Mouse (Mus musculus) heart, embryonic 10.5 days (tissue): ENCODE measurements at regions not wholly inside any gene's neighbourhood (a gene's known extent, or its start where the extent isn't known, plus 50 kb on each side); places are given as distances from the start of the nearest gene placed in this dataset.
A peak's percentile ranks its signal among the peaks of the same experiment; 100 is the strongest.
"Not testable (repeated sequence)": the region's sequence is repeated elsewhere in the genome, so short reads cannot be mapped to it uniquely, and the experiment has no call there.

Experiments
- DNase-seq: peaks from one replicate; pipeline ENCODE4 v3.0.0-alpha.2; 2017; ENCODE audit warnings: low spot score
- H3K27ac ChIP-seq: fragments of 300-500 bp; sonication (generic); 2 replicates; pipeline ENCODE4 v1.5.1; 2016; ENCODE audit warnings: mild to moderate bottlenecking
- H3K27me3 ChIP-seq: fragments of 300-500 bp; sonication (generic); 2 replicates; pipeline ENCODE4 v1.6.1; 2016; ENCODE audit warnings: mild to moderate bottlenecking; ENCODE audit not compliant: poor library complexity, insufficient read depth, severe bottlenecking
- H3K36me3 ChIP-seq: fragments of 300-500 bp; sonication (generic); 2 replicates; pipeline ENCODE4 v1.6.1; 2016; ENCODE audit warnings: mild to moderate bottlenecking, moderate library complexity
- H3K4me1 ChIP-seq: fragments of 300-500 bp; sonication (generic); 2 replicates; pipeline ENCODE4 v1.6.1; 2016; ENCODE audit warnings: mild to moderate bottlenecking
- H3K4me3 ChIP-seq: fragments of 300-500 bp; sonication (generic); 2 replicates; pipeline ENCODE4 v1.5.1; 2016; ENCODE audit warnings: mild to moderate bottlenecking, moderate library complexity
- H3K9me3 ChIP-seq: fragments of 300-500 bp; sonication (generic); 2 replicates; pipeline ENCODE4 v1.6.1; 2016; ENCODE audit warnings: mild to moderate bottlenecking, moderate library complexity
- WGBS: fragments of 180-500 bp; shearing (Covaris S2); methylation state at CpG from one replicate; pipeline ENCODE4 v1.1.7; 2016; 5-methylcytosine and 5-hydroxymethylcytosine counted together

GRCm38 (mm10) chr11:22573166-22573565, 61.3 kb downstream of the Tmem17 start:
- 37% methylated on average over 2 of the region's 2 CpGs for WGBS
- Histone ChIP-seq H3K36me3 (no peaks in the 10 kb centered on the region), H3K4me3 (no peak overlapping the region), H3K27ac (no peak overlapping the region), H3K9me3 (0 out of 2 replicates have a peak, but pooled peaks cover 3% of the 10 kb centered on the region), H3K27me3 (no peaks in the 10 kb centered on the region), H3K4me1 (peaks cover 4% of the 10 kb centered on the region; the same call in 1 of the 2 replicates)
- DNase-seq, result no peak

- DNase-seq, result no peak
- H3K4me3 ChIP-seq, result no peak overlapping the region
- H3K36me3 ChIP-seq, result no peaks in the 10 kb centered on the region
- H3K27me3 ChIP-seq, result no peaks in the 10 kb centered on the region
- H3K27ac ChIP-seq, result no peak overlapping the region
- peaks cover 4% of the 10 kb centered on the region; the same call in 1 of the 2 replicates for H3K4me1 ChIP-seq
- H3K9me3 ChIP-seq, result 0 out of 2 replicates have a peak, but pooled peaks cover 3% of the 10 kb centered on the region
- 70% methylated on average over 3 of the region's 3 CpGs for WGBS
Observed at GRCm38 (mm10) chr11:22573802-22574201, 61.9 kb downstream of the Tmem17 start.

- Histone ChIP-seq H3K4me3 (no peak overlapping the region), H3K27me3 (no peaks in the 10 kb centered on the region), H3K4me1 (peaks cover 4% of the 10 kb centered on the region; the same call in 1 of the 2 replicates), H3K27ac (no peak overlapping the region), H3K9me3 (0 out of 2 replicates have a peak, but pooled peaks cover 3% of the 10 kb centered on the region), H3K36me3 (no peaks in the 10 kb centered on the region)
- DNase-seq, result no peak
- 83% methylated on average over 2 of the region's 2 CpGs for WGBS
Observed at GRCm38 (mm10) chr11:22574506-22574905, 62.6 kb downstream of the Tmem17 start.

- H3K4me1 ChIP-seq, result peaks cover 29% of the 10 kb centered on the region
- H3K36me3 ChIP-seq, result no peaks in the 10 kb centered on the region
- peak overlapping the region; percentile 43 for H3K4me3 ChIP-seq
- 31% methylated on average over 5 of the region's 5 CpGs for WGBS
- H3K27me3 ChIP-seq, result no peaks in the 10 kb centered on the region
- H3K9me3 ChIP-seq, result no peaks in the 10 kb centered on the region
- DNase-seq, result no peak
- peak overlapping the region; percentile 84 for H3K27ac ChIP-seq
Observed at GRCm38 (mm10) chr11:22584100-22584487, 72.2 kb downstream of the Tmem17 start.

- H3K9me3 ChIP-seq, result no peaks in the 10 kb centered on the region
- H3K4me3 ChIP-seq, result peak overlapping the region; percentile 43
- 5% methylated on average over 14 of the region's 14 CpGs for WGBS
- H3K27me3 ChIP-seq, result no peaks in the 10 kb centered on the region
- H3K4me1 ChIP-seq, result peaks cover 29% of the 10 kb centered on the region
- no peaks in the 10 kb centered on the region for H3K36me3 ChIP-seq
- no peak for DNase-seq
- H3K27ac ChIP-seq, result peak overlapping the region; percentile 84
Observed at GRCm38 (mm10) chr11:22584488-22585158, 72.7 kb downstream of the Tmem17 start.

DNA sequence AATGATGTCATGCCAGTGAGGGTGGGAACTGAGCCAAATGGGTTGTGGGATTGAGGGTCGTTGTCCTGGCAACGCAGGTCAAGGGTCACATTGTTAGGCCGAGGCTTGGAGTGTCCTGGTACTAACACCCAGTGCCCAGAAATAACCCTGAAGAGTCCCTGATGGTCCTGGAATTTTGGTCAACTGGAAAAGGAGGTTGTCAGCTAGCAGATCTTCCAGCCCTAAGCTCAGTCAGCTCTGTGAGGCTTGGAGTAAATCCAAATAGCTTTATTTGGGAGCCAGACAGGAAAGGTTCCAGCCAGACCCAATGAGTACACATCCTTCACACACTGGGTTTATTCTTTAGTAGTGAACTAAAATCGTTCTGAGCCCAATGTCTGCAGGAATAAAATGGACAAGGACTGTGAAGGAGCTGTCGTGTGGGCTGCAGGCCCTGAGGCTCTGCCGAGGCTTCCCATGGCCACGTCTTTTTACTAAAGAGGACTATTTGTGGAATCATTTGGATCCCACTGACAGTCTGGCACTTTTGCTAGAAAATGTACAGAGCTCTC, 75.9 kb downstream of the Tmem17 start:
- Histone ChIP-seq H3K4me3 (no peak overlapping the region), H3K36me3 (no peaks in the 10 kb centered on the region), H3K9me3 (no peaks in the 10 kb centered on the region), H3K27ac (peak overlapping the region; percentile 42; the same call in 1 of the 2 replicates), H3K4me1 (peaks cover 31% of the 10 kb centered on the region), H3K27me3 (no peaks in the 10 kb centered on the region)
- 49% methylated on average over 7 of the region's 7 CpGs for WGBS
- DNase-seq, result no peak

DNA sequence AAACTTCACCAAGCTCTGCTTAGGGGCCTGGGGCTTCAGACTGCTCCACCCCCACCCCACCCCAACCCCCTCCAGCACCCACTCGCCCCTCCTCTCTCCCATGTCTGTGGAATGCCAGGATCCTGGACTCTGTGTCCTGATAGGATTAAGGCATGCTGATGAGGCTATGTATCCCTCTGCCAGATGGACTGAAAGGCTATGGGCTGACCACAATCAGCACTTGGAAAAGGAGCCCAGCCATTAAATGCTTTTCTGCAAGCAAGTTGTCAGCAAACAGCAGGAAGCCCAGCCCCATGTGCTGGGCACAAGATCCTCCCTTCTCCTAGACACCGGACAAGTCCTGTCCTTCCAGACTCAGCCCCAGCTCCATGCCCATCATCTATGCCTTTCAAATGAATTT, 76.7 kb downstream of the Tmem17 start:
- H3K4me1 ChIP-seq, result peaks cover 31% of the 10 kb centered on the region
- 33% methylated on average over 2 of the region's 2 CpGs for WGBS
- H3K36me3 ChIP-seq, result no peaks in the 10 kb centered on the region
- no peaks in the 10 kb centered on the region for H3K9me3 ChIP-seq
- no peak for DNase-seq
- H3K4me3 ChIP-seq, result no peak overlapping the region
- H3K27me3 ChIP-seq, result no peaks in the 10 kb centered on the region
- 0 out of 2 replicates have a peak overlapping the region, but pooled peaks have one; percentile 42 for H3K27ac ChIP-seq

GRCm38 (mm10) chr11:22589901-22590300, 78.0 kb downstream of the Tmem17 start:
- 74% methylated on average over 2 of the region's 2 CpGs for WGBS
- Histone ChIP-seq H3K9me3 (no peaks in the 10 kb centered on the region), H3K4me1 (peaks cover 21% of the 10 kb centered on the region)

DNA sequence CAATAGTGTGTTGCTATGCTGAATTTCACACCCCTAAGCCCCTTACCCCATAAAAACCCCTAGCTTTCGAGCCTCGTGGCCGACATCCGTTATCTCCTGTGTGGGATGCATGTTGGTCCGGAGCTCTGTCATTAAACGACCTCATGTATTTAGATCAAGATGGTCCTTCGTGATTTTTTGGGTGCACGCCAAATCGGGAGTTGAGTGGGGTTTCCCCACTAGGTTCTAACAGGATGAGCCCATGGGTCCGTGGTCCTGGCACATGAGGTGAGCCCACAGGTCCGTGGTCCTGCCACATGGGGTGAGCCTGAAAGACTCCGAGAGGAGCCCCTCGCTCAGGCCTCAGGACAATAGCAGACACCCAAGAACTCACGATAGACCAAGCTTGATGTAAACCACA, 79.2 kb downstream of the Tmem17 start:
- DNase-seq, H3K27ac ChIP-seq, H3K9me3 ChIP-seq, H3K4me3 ChIP-seq, H3K27me3 ChIP-seq, H3K36me3 ChIP-seq: not testable (repeated sequence)
- peaks cover 20% of the 10 kb centered on the region for H3K4me1 ChIP-seq
- 91% methylated on average over 14 of the region's 14 CpGs for WGBS

More at GRCm38 (mm10) chr11:22589901-22590300, 78.0 kb downstream of the Tmem17 start:
- H3K27ac ChIP-seq, result no peak overlapping the region
- H3K36me3 ChIP-seq, result no peaks in the 10 kb centered on the region
- H3K4me3 ChIP-seq, result no peak overlapping the region
- H3K27me3 ChIP-seq, result no peaks in the 10 kb centered on the region
- DNase-seq, result peak; percentile 69

- H3K27ac ChIP-seq, result no peak overlapping the region
- WGBS, result 85% methylated on average over 5 of the region's 5 CpGs
- no peaks in the 10 kb centered on the region for H3K9me3 ChIP-seq
- no peaks in the 10 kb centered on the region for H3K27me3 ChIP-seq
- H3K4me1 ChIP-seq, result peaks cover 15% of the 10 kb centered on the region
- H3K4me3 ChIP-seq, result no peak overlapping the region
- H3K36me3 ChIP-seq, result no peaks in the 10 kb centered on the region
- DNase-seq, result peak; percentile 54
Observed at GRCm38 (mm10) chr11:22592706-22593105, 80.8 kb downstream of the Tmem17 start.

GRCm38 (mm10) chr11:22596076-22596804, 84.4 kb downstream of the Tmem17 start:
- Histone ChIP-seq H3K27me3 (no peaks in the 10 kb centered on the region), H3K4me1 (peaks cover 17% of the 10 kb centered on the region; the same call in 1 of the 2 replicates), H3K4me3 (no peak overlapping the region), H3K9me3 (no peaks in the 10 kb centered on the region), H3K27ac (no peak overlapping the region), H3K36me3 (no peaks in the 10 kb centered on the region)
- DNase-seq, result peak; percentile 63
- 81% methylated on average over 8 of the region's 8 CpGs for WGBS

DNA sequence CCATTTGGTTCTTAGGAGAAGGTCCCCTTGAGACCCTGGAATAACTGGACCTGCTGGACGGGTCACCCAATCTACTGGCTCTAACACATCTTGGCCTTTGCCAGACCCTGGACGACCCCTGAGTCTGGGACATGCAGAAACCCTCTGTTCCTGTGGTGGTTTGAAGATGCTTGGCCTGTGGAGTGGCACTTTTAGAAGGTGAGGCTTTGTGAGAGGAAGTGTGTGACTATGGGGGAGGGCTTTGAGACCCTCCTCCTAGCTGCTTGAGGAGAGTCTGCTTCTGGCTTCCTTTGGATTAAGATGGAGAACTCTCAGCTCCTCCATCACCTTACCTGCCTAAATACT, 84.9 kb downstream of the Tmem17 start:
- WGBS, result 88% methylated on average over 2 of the region's 2 CpGs
- Histone ChIP-seq H3K36me3 (no peaks in the 10 kb centered on the region), H3K9me3 (no peaks in the 10 kb centered on the region), H3K27ac (no peak overlapping the region), H3K4me1 (peaks cover 17% of the 10 kb centered on the region; the same call in 1 of the 2 replicates), H3K27me3 (no peaks in the 10 kb centered on the region), H3K4me3 (no peak overlapping the region)
- DNase-seq, result peak; percentile 68

GRCm38 (mm10) chr11:22600370-22600769, 88.5 kb downstream of the Tmem17 start:
- Histone ChIP-seq H3K9me3 (no peaks in the 10 kb centered on the region), H3K27ac (no peak overlapping the region), H3K36me3 (no peaks in the 10 kb centered on the region), H3K27me3 (no peaks in the 10 kb centered on the region), H3K4me3 (no peak overlapping the region), H3K4me1 (peaks cover 28% of the 10 kb centered on the region; the same call in 1 of the 2 replicates)
- DNase-seq, result no peak
- WGBS, result 56% methylated on average over 7 of the region's 7 CpGs
